Mouse (Mus musculus) erythroblast, embryonic 14.5 days (primary cell): Measurements from ENCODE around the gene Fbxl18. TPM values are rescaled to one million over a fixed set of nuclear protein-coding genes. Genes with fewer than 3 reads are reported as not detected.
"Not testable (repeated sequence)": the region's sequence is repeated elsewhere in the genome, so short reads cannot be mapped to it uniquely, and the experiment has no call there.

Experiments
- H3K27me3 ChIP-seq: 2 replicates; pipeline ENCODE4 v1.6.1; 2012; ENCODE audit warnings: inconsistent platforms; ENCODE audit not compliant: control insufficient read depth
- H3K36me3 ChIP-seq: 2 replicates; pipeline ENCODE4 v1.6.1; 2012; ENCODE audit warnings: mild to moderate bottlenecking, inconsistent platforms; ENCODE audit not compliant: control insufficient read depth
- H3K4me1 ChIP-seq: 2 replicates; pipeline ENCODE4 v1.6.1; 2012; ENCODE audit warnings: inconsistent platforms; ENCODE audit not compliant: control insufficient read depth
- H3K4me3 ChIP-seq: replicated peaks from 2 replicates; pipeline ENCODE3; 2012; ENCODE audit warnings: moderate library complexity, mild to moderate bottlenecking, inconsistent platforms
- H3K9me3 ChIP-seq: 2 replicates; pipeline ENCODE4 v1.6.1; 2012; ENCODE audit warnings: low read length, inconsistent platforms, mixed read lengths; ENCODE audit not compliant: control insufficient read depth
- GATA1 ChIP-seq: IDR thresholded peaks from 2 replicates; pipeline ENCODE4 v1.6.1; 2012; ENCODE audit warnings: low read length, inconsistent platforms, mixed read lengths
- TAL1 ChIP-seq: IDR thresholded peaks from 3 replicates; pipeline ENCODE4 v1.6.1; 2012; ENCODE audit warnings: low read length, inconsistent platforms, mixed read lengths
- polyA plus RNA-seq: library from polyadenylated mRNA; stranded (reverse); fragments of >175 nt; gene quantifications from 2 replicates; pipeline ENCODE4 v1.2.3, GENCODE M21; 2012

Fbxl18 gene
- polyA plus RNA-seq, 1 experiment: 0.34 TPM

DNA sequence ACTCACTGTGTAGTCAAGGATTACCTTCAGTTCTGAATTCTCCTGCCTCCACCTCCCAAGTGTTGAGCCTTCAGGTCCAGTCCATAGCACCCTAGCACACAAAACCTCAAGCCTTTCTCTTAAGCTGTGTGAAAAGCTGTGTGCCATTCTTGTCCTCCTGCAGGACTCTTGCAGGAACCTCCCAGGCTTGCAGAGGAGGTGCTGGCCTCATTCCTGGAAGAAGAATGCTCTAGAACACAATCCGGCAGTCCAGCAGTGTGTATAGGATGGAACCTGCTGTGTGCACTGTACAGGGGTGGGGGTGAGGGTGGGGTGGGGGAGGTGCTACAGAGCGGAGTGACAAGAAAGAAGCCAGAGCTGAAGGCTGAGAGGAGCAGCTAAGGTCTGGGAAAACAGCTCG is 47.1 kb downstream of the Fbxl18 start:
- H3K4me1 ChIP-seq: peaks cover 3% of the 10 kb centered on the region
- no peaks in the 10 kb centered on the region for H3K27me3 ChIP-seq
- H3K36me3 ChIP-seq: no peaks in the 10 kb centered on the region
- no peaks in the 10 kb centered on the region for H3K9me3 ChIP-seq
- H3K4me3 ChIP-seq: no peak overlapping the region
- TF ChIP-seq GATA1: no peak
- no peak for TF ChIP-seq TAL1

GRCm38 (mm10) chr5:142844467-142844866 is 50.8 kb downstream of the Fbxl18 start:
- no peak for TF ChIP-seq TAL1
- no peak for TF ChIP-seq GATA1
- Histone ChIP-seq H3K4me1 (no peaks in the 10 kb centered on the region), H3K9me3 (no peaks in the 10 kb centered on the region), H3K4me3 (no peak overlapping the region), H3K36me3 (no peaks in the 10 kb centered on the region), H3K27me3 (no peaks in the 10 kb centered on the region)

- TF ChIP-seq GATA1: no peak
- no peak for TF ChIP-seq TAL1
- H3K4me3 ChIP-seq: no peak overlapping the region
- no peaks in the 10 kb centered on the region for H3K36me3 ChIP-seq
- no peaks in the 10 kb centered on the region for H3K27me3 ChIP-seq
- no peaks in the 10 kb centered on the region for H3K9me3 ChIP-seq
- no peaks in the 10 kb centered on the region for H3K4me1 ChIP-seq
Observed at GRCm38 (mm10) chr5:142842137-142842642, 53.0 kb downstream of the Fbxl18 start.

DNA sequence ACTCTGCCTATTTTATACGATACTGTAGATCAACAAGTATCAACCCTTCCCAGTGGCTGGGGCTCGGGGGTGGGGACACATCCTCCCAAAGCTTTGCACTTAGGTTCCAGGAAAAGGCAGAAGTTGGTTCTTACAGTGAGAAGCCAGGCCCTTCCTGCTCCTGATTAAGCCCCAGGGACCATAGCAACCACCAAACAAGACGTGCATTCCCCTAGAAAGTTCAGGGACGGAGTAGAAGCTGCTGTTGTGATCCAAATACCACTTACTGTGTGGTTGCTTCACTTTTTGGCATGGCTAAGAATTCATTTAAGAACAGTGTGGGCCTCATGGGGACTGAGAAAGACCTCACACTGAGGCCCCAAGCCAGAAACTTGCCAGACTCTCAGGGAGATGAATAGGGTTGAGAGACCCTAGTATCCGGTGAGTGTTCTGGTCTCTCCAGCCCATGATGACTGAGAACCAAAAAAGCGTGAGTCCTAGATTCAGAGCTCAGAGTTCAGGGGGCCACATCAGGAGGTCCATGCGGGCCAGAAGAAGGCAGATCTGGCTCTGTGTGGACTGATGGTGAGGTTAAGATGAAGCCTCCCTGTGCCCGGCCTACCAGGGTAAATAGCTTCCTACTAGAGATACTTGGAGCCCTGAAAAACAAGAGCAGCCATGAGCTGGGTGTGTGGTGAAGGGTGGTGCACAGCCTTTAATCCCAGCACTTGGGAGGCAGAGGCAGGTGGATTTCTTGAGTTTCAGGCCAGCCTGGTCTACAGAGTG is 53.7 kb downstream of the Fbxl18 start:
- Histone ChIP-seq H3K27me3 (no peaks in the 10 kb centered on the region), H3K36me3 (no peaks in the 10 kb centered on the region), H3K9me3 (no peaks in the 10 kb centered on the region; the same call in 1 of the 2 replicates), H3K4me1 (no peaks in the 10 kb centered on the region), H3K4me3 (no peak overlapping the region)
- TF ChIP-seq TAL1: no peak
- TF ChIP-seq GATA1: no peak

DNA sequence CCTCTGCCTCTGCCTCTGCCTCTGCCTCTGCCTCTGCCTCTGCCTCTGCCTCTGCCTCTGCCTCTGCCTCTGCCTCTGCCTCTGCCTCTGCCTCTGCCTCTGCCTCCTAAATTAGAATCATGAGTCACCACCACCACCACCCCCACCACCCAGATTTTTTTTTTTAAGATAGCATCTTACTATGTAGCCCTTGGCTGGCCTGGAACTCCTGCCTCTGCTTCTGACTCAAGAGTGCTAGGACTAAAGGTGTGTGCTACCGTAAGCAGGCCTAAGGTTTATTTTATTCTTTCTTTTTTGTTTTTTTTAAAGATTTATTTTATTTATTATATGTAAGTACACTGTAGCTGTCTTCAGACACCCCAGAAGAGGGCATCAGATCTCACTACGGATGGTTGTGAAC is 57.8 kb downstream of the Fbxl18 start:
- not testable (repeated sequence) for H3K4me3 ChIP-seq, H3K9me3 ChIP-seq, H3K27me3 ChIP-seq, H3K36me3 ChIP-seq, H3K4me1 ChIP-seq

DNA sequence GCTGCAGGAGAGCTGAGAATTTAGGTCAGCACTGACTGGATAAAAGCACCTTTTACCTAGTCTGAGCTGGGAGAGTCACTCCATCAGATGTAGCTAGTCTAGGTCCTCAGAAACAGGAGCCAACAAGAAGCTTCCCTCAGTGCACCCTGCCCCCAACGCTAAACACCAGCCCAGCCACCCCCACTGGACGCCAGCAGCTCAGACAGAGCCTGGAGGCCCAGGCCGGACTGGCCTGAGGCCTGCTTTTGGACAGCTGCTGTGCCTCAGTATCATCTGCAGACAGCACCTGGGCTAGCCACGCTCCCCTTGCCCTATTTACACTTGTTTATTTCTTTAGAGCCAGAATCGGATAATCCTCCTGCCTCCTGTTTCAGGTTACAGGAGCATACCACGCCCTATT is 58.3 kb downstream of the Fbxl18 start:
- Histone ChIP-seq H3K27me3 (no peaks in the 10 kb centered on the region), H3K9me3 (peaks cover 12% of the 10 kb centered on the region), H3K36me3 (no peaks in the 10 kb centered on the region), H3K4me1 (peaks cover 2% of the 10 kb centered on the region; the same call in 1 of the 2 replicates), H3K4me3 (no peak overlapping the region)
- TF ChIP-seq GATA1: no peak
- no peak for TF ChIP-seq TAL1

- Histone ChIP-seq H3K9me3 (peaks cover 32% of the 10 kb centered on the region), H3K4me1 (peaks cover 2% of the 10 kb centered on the region; the same call in 1 of the 2 replicates), H3K4me3 (no peak overlapping the region), H3K36me3 (no peaks in the 10 kb centered on the region), H3K27me3 (no peaks in the 10 kb centered on the region; the same call in 1 of the 2 replicates)
- no peak for TF ChIP-seq TAL1
- no peak for TF ChIP-seq GATA1
Observed at GRCm38 (mm10) chr5:142833646-142834438, 61.4 kb downstream of the Fbxl18 start.

DNA sequence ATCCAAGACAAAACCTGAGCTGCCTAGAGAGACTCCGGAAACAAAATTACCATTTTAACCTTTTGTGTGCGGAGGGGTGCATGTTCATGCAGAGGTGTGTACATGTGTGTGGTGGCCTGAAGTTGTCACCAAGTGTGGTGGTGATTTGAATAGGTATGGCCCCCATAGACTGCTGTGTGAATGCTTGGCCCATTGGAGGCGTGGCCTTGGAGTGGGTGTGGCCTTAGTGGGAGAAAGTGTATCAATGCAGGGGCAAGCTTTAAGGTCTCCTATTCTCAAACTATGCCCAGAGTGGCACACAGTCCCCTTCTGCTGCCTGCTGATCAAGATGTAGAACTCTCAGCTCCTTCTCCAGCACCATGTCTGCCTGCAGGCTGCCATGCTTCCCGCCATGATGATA is 69.1 kb downstream of the Fbxl18 start:
- H3K9me3 ChIP-seq: peaks cover 28% of the 10 kb centered on the region
- TF ChIP-seq GATA1 (no peak), TAL1 (no peak)
- H3K36me3 ChIP-seq: no peaks in the 10 kb centered on the region
- H3K27me3 ChIP-seq: peaks cover 56% of the 10 kb centered on the region
- H3K4me1 ChIP-seq: peaks cover 5% of the 10 kb centered on the region
- H3K4me3 ChIP-seq: no peak overlapping the region

- Histone ChIP-seq H3K27me3 (peaks cover 60% of the 10 kb centered on the region), H3K9me3 (peaks cover 25% of the 10 kb centered on the region), H3K4me1 (peaks cover 5% of the 10 kb centered on the region), H3K4me3 (no peak overlapping the region), H3K36me3 (no peaks in the 10 kb centered on the region)
- no peak for TF ChIP-seq GATA1
- TF ChIP-seq TAL1: no peak
Observed at GRCm38 (mm10) chr5:142825665-142826064, 69.6 kb downstream of the Fbxl18 start.
